Mouse (Mus musculus): ENCODE measurements around the gene Myrfl.

GRCm38 (mm10) chr10:116930936-116931335 is 34.2 kb upstream of the Myrfl start:
- TF ChIP-seq CTCF (IDR thresholded peaks at IDR 0.05; ENCODE audit: extremely low read depth, insufficient read length, insufficient replicate concordance, low read depth, low read length): no peak
- no peak for TF ChIP-seq POLR2A (IDR thresholded peaks at IDR 0.05; ENCODE audit: low read depth, low read length)

Data from small intestine, adult 2 months (tissue).